Mouse (Mus musculus) gastrocnemius, adult 2 months (tissue): ENCODE results near the gene Mcub. TPM values are rescaled to one million over a fixed set of nuclear protein-coding genes. Genes with fewer than 3 reads are reported as not detected.

Source experiments
- DNase-seq: peaks from one replicate; pipeline ENCODE4 v3.0.0; 2022
- H3K27ac ChIP-seq: fragments of 200-600 bp; 2 replicates; pipeline ENCODE4 v1.8.1; 2022; ENCODE audit warnings: mild to moderate bottlenecking
- H3K4me3 ChIP-seq: fragments of 200-600 bp; 2 replicates; pipeline ENCODE4 v1.8.1; 2022; ENCODE audit warnings: mild to moderate bottlenecking, moderate library complexity
- CTCF ChIP-seq: fragments of 200-600 bp; IDR thresholded peaks from 2 replicates; pipeline ENCODE4 v1.8.1; 2022; ENCODE audit warnings: antibody characterized with exemption, mild to moderate bottlenecking, moderate library complexity
- intact Hi-C: fragments of 180-260 bp; cut with DNase I; formaldehyde crosslinking; loops from one replicate; pipeline ENCODE4 v1.15.1; 2025
- total RNA-seq, 2 experiments: library from RNA; stranded (reverse); gene quantifications; 2 replicates each; pipeline ENCODE4 v1.2.3; 2021

Mcub gene
- total RNA-seq, 2 experiments from 2014 or later: 0.82 to 1.1 TPM

- intact Hi-C loops: loop anchor here (2.0 to 5.0 kb wide), 2 partner anchors 48 to 178 kb away; partner anchors contain the start of gene Gar1
- Histone ChIP-seq H3K4me3 (peak overlapping the region; percentile 96), H3K27ac (peak overlapping the region; percentile 92)
- TF ChIP-seq CTCF: no peak
- DNase-seq: peak; percentile 70
Observed at GRCm38 (mm10) chr3:129879131-129879757, 90.8 kb downstream of the Mcub start.

GRCm38 (mm10) chr3:129878405-129879021 is 91.5 kb downstream of the Mcub start, which contains the start of gene Pla2g12a:
Gene Pla2g12a, plus strand, starts transcription at chr3:129878606.
- peak within 1 kb of the TSS; percentile 96 for H3K4me3 ChIP-seq
- intact Hi-C loops: loop anchor here (2.0 to 5.0 kb wide), 2 partner anchors 48 to 179 kb away; partner anchors contain the start of gene Gar1
- H3K27ac ChIP-seq: peak within 1 kb of the TSS; percentile 92
- TF ChIP-seq CTCF: no peak
- DNase-seq: peak; percentile 96

- intact Hi-C loops: loop anchor here (5.0 kb wide), 1 partner anchor 180 kb away; no protein-coding TSS in a partner anchor
- no peak for DNase-seq
- TF ChIP-seq CTCF: no peak
- H3K27ac ChIP-seq: no peak overlapping the region
- no peak overlapping the region for H3K4me3 ChIP-seq
Observed at GRCm38 (mm10) chr3:129877327-129877726, 92.7 kb downstream of the Mcub start.

Other genes starting within 250 kb of the Mcub start
- gene Egf, start 214.9 kb downstream of the Mcub start, total RNA-seq: 10 to 100 TPM; 19.3 to 19.6 TPM
- gene Lrit3, start 166.2 kb downstream of the Mcub start, total RNA-seq: not detected
- not detected for gene Rrh, start 147.6 kb downstream of the Mcub start, total RNA-seq
- gene Gar1, start 138.8 kb downstream of the Mcub start, total RNA-seq: 10 to 100 TPM; 17.5 to 19.6 TPM
- not detected for gene Cfi, start 134.3 kb downstream of the Mcub start, total RNA-seq
- gene Pla2g12a, start 91.6 kb downstream of the Mcub start, total RNA-seq: 100 to 1,000 TPM in 1 of 2 experiments, 10 to 100 TPM in 1; 86.2 to 154 TPM
- 1 to 10 TPM; 2.2 to 2.6 TPM for gene Casp6, start 68.8 kb downstream of the Mcub start, total RNA-seq
- gene Sec24b, start 91.3 kb upstream of the Mcub start, total RNA-seq: 10 to 100 TPM; 24.9 to 28.8 TPM
- gene Col25a1, start 161.3 kb upstream of the Mcub start, total RNA-seq: under 1 TPM in 1 of 2 experiments, not detected in 1; 0.06 TPM